Mouse (Mus musculus) midbrain, embryonic 13.5 days (tissue): ENCODE results near the gene Npnt. TPM values are rescaled to one million over a fixed set of nuclear protein-coding genes. Genes with fewer than 3 reads are reported as not detected.

Source experiments
- ATAC-seq: fragments of 200-750 bp; cut with Nextera tagmentation; 2 replicates; pipeline ENCODE4 v1.8.0; 2017; ENCODE audit warnings: mild to moderate bottlenecking, moderate TSS enrichment, moderate library complexity
- H3K27ac ChIP-seq: fragments of 300-500 bp; sonication (generic); 2 replicates; pipeline ENCODE4 v1.5.1; 2015; ENCODE audit warnings: inconsistent platforms, mild to moderate bottlenecking, moderate library complexity
- H3K27me3 ChIP-seq: fragments of 300-500 bp; sonication (generic); 2 replicates; pipeline ENCODE4 v1.6.1; 2015; ENCODE audit warnings: mild to moderate bottlenecking, inconsistent platforms
- H3K36me3 ChIP-seq: fragments of 300-500 bp; sonication (generic); 2 replicates; pipeline ENCODE4 v1.6.1; 2015; ENCODE audit warnings: mild to moderate bottlenecking, inconsistent platforms
- H3K4me1 ChIP-seq: fragments of 300-500 bp; sonication (generic); replicated peaks from 2 replicates; pipeline ENCODE4 v1.6.1; 2015; ENCODE audit warnings: inconsistent platforms
- H3K4me2 ChIP-seq: fragments of 300-500 bp; sonication (generic); replicated peaks from 2 replicates; pipeline ENCODE4 v1.6.1; 2015; ENCODE audit warnings: moderate library complexity, mild to moderate bottlenecking, inconsistent platforms
- H3K4me3 ChIP-seq: fragments of 300-500 bp; sonication (generic); replicated peaks from 2 replicates; pipeline ENCODE4 v1.5.1; 2015; ENCODE audit warnings: mild to moderate bottlenecking, inconsistent platforms
- H3K9ac ChIP-seq: fragments of 300-500 bp; sonication (generic); replicated peaks from 2 replicates; pipeline ENCODE4 v1.6.1; 2015; ENCODE audit warnings: mild to moderate bottlenecking, inconsistent platforms
- H3K9me3 ChIP-seq: fragments of 300-500 bp; sonication (generic); 2 replicates; pipeline ENCODE4 v1.6.1; 2016; ENCODE audit warnings: mild to moderate bottlenecking, inconsistent platforms
- WGBS: fragments of 180-500 bp; shearing (Covaris S2); methylation state at CpG from one replicate; pipeline ENCODE4 v1.1.7; 2015; 5-methylcytosine and 5-hydroxymethylcytosine counted together
- polyA plus RNA-seq: library from polyadenylated mRNA; unstranded; fragments of >200 nt; fragmentation: Nextera tagmentation; extraction: Ambion mirVana; gene quantifications from 2 replicates; pipeline ENCODE4 v1.2.1, GENCODE M21; 2015

Gene Npnt
- polyA plus RNA-seq, 1 experiment from 2014 or later: 16.5 TPM

- H3K36me3 ChIP-seq: no peaks in the 10 kb centered on the region
- 91% methylated on average over 9 of the region's 9 CpGs for WGBS
- no peak overlapping the region for H3K4me3 ChIP-seq
- H3K4me2 ChIP-seq: no peak overlapping the region
- no peaks in the 10 kb centered on the region for H3K9me3 ChIP-seq
- no peaks in the 10 kb centered on the region for H3K27me3 ChIP-seq
- H3K27ac ChIP-seq: no peak overlapping the region
- ATAC-seq: no peak
- peaks cover 8% of the 10 kb centered on the region for H3K4me1 ChIP-seq
- no peak overlapping the region for H3K9ac ChIP-seq
These were observed 66.8 kb downstream of the Npnt start for GRCm38 (mm10) chr3:132883256-132883655.

GRCm38 (mm10) chr3:132880826-132881225 is 69.3 kb downstream of the Npnt start:
- no peak overlapping the region for H3K4me2 ChIP-seq
- H3K9me3 ChIP-seq: no peaks in the 10 kb centered on the region
- 0 out of 2 replicates have a peak, but pooled peaks have one; percentile 43 for ATAC-seq
- no peak overlapping the region for H3K9ac ChIP-seq
- no peaks in the 10 kb centered on the region for H3K27me3 ChIP-seq
- H3K4me1 ChIP-seq: peaks cover 15% of the 10 kb centered on the region
- no peak overlapping the region for H3K4me3 ChIP-seq
- H3K27ac ChIP-seq: no peak overlapping the region
- WGBS: 55% methylated on average over 9 of the region's 9 CpGs
- no peaks in the 10 kb centered on the region for H3K36me3 ChIP-seq

GRCm38 (mm10) chr3:132880361-132880760 is 69.7 kb downstream of the Npnt start:
- Histone ChIP-seq H3K27ac (no peak overlapping the region), H3K36me3 (no peaks in the 10 kb centered on the region), H3K4me2 (no peak overlapping the region), H3K27me3 (no peaks in the 10 kb centered on the region), H3K4me1 (peaks cover 15% of the 10 kb centered on the region), H3K9ac (no peak overlapping the region), H3K9me3 (no peaks in the 10 kb centered on the region), H3K4me3 (no peak overlapping the region)
- ATAC-seq: 0 out of 2 replicates have a peak, but pooled peaks have one; percentile 2
- whole genome bisulfite sequencing: 71% methylated on average over 3 of the region's 3 CpGs

- no peak for ATAC-seq
- H3K36me3 ChIP-seq: no peaks in the 10 kb centered on the region
- H3K27ac ChIP-seq: no peak overlapping the region
- no peak overlapping the region for H3K4me3 ChIP-seq
- no peak overlapping the region for H3K9ac ChIP-seq
- no peaks in the 10 kb centered on the region for H3K27me3 ChIP-seq
- H3K9me3 ChIP-seq: no peaks in the 10 kb centered on the region
- H3K4me1 ChIP-seq: peaks cover 17% of the 10 kb centered on the region
- H3K4me2 ChIP-seq: no peak overlapping the region
- 59% methylated on average over 10 of the region's 10 CpGs for WGBS
These were observed 73.0 kb downstream of the Npnt start for GRCm38 (mm10) chr3:132876933-132877676.

GRCm38 (mm10) chr3:132876011-132876708 is 73.9 kb downstream of the Npnt start:
- Histone ChIP-seq H3K9me3 (no peaks in the 10 kb centered on the region), H3K27ac (no peak overlapping the region), H3K9ac (no peak overlapping the region), H3K4me2 (peak overlapping the region; percentile 6; the same call in 1 of the 2 replicates), H3K4me1 (peaks cover 17% of the 10 kb centered on the region), H3K27me3 (no peaks in the 10 kb centered on the region), H3K4me3 (no peak overlapping the region), H3K36me3 (no peaks in the 10 kb centered on the region)
- peak; percentile 18; the same call in 1 of the 2 replicates for ATAC-seq
- 44% methylated on average over 14 of the region's 14 CpGs for WGBS

GRCm38 (mm10) chr3:132873251-132873650 is 76.8 kb downstream of the Npnt start:
- Histone ChIP-seq H3K27ac (no peak overlapping the region), H3K4me2 (no peak overlapping the region), H3K36me3 (no peaks in the 10 kb centered on the region), H3K4me3 (no peak overlapping the region), H3K27me3 (no peaks in the 10 kb centered on the region), H3K9me3 (no peaks in the 10 kb centered on the region), H3K9ac (no peak overlapping the region), H3K4me1 (peaks cover 10% of the 10 kb centered on the region)
- ATAC-seq: no peak
- WGBS: 40% methylated on average over 6 of the region's 6 CpGs

- Histone ChIP-seq H3K4me1 (peaks cover 8% of the 10 kb centered on the region), H3K36me3 (no peaks in the 10 kb centered on the region), H3K9me3 (no peaks in the 10 kb centered on the region), H3K4me3 (no peak overlapping the region), H3K9ac (no peak overlapping the region), H3K27ac (no peak overlapping the region), H3K27me3 (no peaks in the 10 kb centered on the region), H3K4me2 (no peak overlapping the region)
- WGBS: 95% methylated on average over 9 of the region's 9 CpGs
- ATAC-seq: no peak
These were observed 78.7 kb downstream of the Npnt start for GRCm38 (mm10) chr3:132871318-132871904.

GRCm38 (mm10) chr3:132870079-132870478 is 80.0 kb downstream of the Npnt start:
- ATAC-seq: no peak
- whole genome bisulfite sequencing: 57% methylated on average over 6 of the region's 6 CpGs

GRCm38 (mm10) chr3:132868838-132869237 is 81.3 kb downstream of the Npnt start:
- Histone ChIP-seq H3K27me3 (no peaks in the 10 kb centered on the region), H3K9me3 (no peaks in the 10 kb centered on the region)
- ATAC-seq: no peak

More at GRCm38 (mm10) chr3:132870079-132870478, 80.0 kb downstream of the Npnt start:
- H3K4me1 ChIP-seq: 0 out of 2 replicates have a peak, but pooled peaks cover 3% of the 10 kb centered on the region
- H3K27me3 ChIP-seq: no peaks in the 10 kb centered on the region
- H3K27ac ChIP-seq: no peak overlapping the region
- no peaks in the 10 kb centered on the region for H3K9me3 ChIP-seq
- no peak overlapping the region for H3K9ac ChIP-seq
- no peak overlapping the region for H3K4me3 ChIP-seq
- no peaks in the 10 kb centered on the region for H3K36me3 ChIP-seq
- no peak overlapping the region for H3K4me2 ChIP-seq

GRCm38 (mm10) chr3:132866984-132867383 is 83.1 kb downstream of the Npnt start:
- Histone ChIP-seq H3K36me3 (no peaks in the 10 kb centered on the region), H3K9ac (no peak overlapping the region), H3K27ac (no peak overlapping the region), H3K9me3 (no peaks in the 10 kb centered on the region), H3K4me3 (no peak overlapping the region), H3K27me3 (no peaks in the 10 kb centered on the region), H3K4me2 (no peak overlapping the region), H3K4me1 (no peaks in the 10 kb centered on the region)
- ATAC-seq: no peak
- 94% methylated on average over 3 of the region's 3 CpGs for WGBS

More at GRCm38 (mm10) chr3:132868838-132869237, 81.3 kb downstream of the Npnt start:
- Histone ChIP-seq H3K27ac (no peak overlapping the region), H3K9ac (no peak overlapping the region), H3K36me3 (no peaks in the 10 kb centered on the region), H3K4me3 (no peak overlapping the region), H3K4me1 (0 out of 2 replicates have a peak, but pooled peaks cover 3% of the 10 kb centered on the region), H3K4me2 (no peak overlapping the region)
- WGBS: 84% methylated on average over 2 of the region's 2 CpGs

- ATAC-seq: no peak
- WGBS: 97% methylated on average over 4 of the region's 4 CpGs
- no peaks in the 10 kb centered on the region for H3K36me3 ChIP-seq
- H3K4me2 ChIP-seq: no peak overlapping the region
- H3K9me3 ChIP-seq: no peaks in the 10 kb centered on the region
- no peak overlapping the region for H3K9ac ChIP-seq
- no peak overlapping the region for H3K27ac ChIP-seq
- H3K4me3 ChIP-seq: no peak overlapping the region
- H3K4me1 ChIP-seq: no peaks in the 10 kb centered on the region
- H3K27me3 ChIP-seq: no peaks in the 10 kb centered on the region
These were observed 84.5 kb downstream of the Npnt start for GRCm38 (mm10) chr3:132865596-132865995.

- no peaks in the 10 kb centered on the region for H3K36me3 ChIP-seq
- H3K9ac ChIP-seq: no peak overlapping the region
- ATAC-seq: no peak
- no peak overlapping the region for H3K4me2 ChIP-seq
- no peaks in the 10 kb centered on the region for H3K27me3 ChIP-seq
- no peak overlapping the region for H3K4me3 ChIP-seq
- WGBS: 88% methylated on average over 8 of the region's 8 CpGs
- H3K27ac ChIP-seq: no peak overlapping the region
- H3K4me1 ChIP-seq: no peaks in the 10 kb centered on the region
- no peaks in the 10 kb centered on the region for H3K9me3 ChIP-seq
These were observed 85.1 kb downstream of the Npnt start for GRCm38 (mm10) chr3:132864986-132865385.
